Mouse (Mus musculus): ENCODE measurements around the gene Rnf44. TPM values are rescaled to one million over a fixed set of nuclear protein-coding genes. Genes with fewer than 3 reads are reported as not detected.

The Rnf44 gene
- total RNA-seq, 1 experiment = 60.3 TPM

- no peaks in the 10 kb centered on the region for H3K9me3 ChIP-seq (ENCODE audit: control insufficient read depth, insufficient read depth, low read depth, low read length)
- in situ Hi-C loops (cut with MboI; ENCODE audit: low sequenced_read_pairs in 2 of 2, unreplicated experiment in 2 of 2) = no loop called here
- H3K36me3 ChIP-seq (ENCODE audit: control insufficient read depth, insufficient read depth, low read length, poor library complexity, severe bottlenecking) = no peaks in the 10 kb centered on the region
- no peaks in the 10 kb centered on the region for H3K4me1 ChIP-seq (ENCODE audit: control insufficient read depth in 2 of 2, insufficient read depth in 2 of 2, low read length in 2 of 2, poor library complexity in 1 of 2)
- no peak overlapping the region for H3K9ac ChIP-seq (ENCODE audit: insufficient read depth, low read depth, low read length, poor library complexity, severe bottlenecking)
- H3K4me3 ChIP-seq (ENCODE audit: insufficient read depth in 1 of 2, low read depth in 1 of 2, low read length in 2 of 2, poor library complexity in 1 of 2, severe bottlenecking in 1 of 2) = no peak overlapping the region
- no peak for DNase-seq (ENCODE audit: low read depth, low spot score)
- no peak for TF ChIP-seq MAFK (IDR thresholded peaks at IDR 0.05; ENCODE audit: insufficient read depth, low read depth, low read length)
- no peak overlapping the region for H3K27ac ChIP-seq (ENCODE audit: insufficient read depth, low read depth, low read length, poor library complexity, severe bottlenecking)
Observed at GRCm38 (mm10) chr13:54726131-54726530, 32.4 kb upstream of the Rnf44 start.

GRCm38 (mm10) chr13:54723143-54723542 is 29.4 kb upstream of the Rnf44 start:
- DNase-seq (ENCODE audit: low read depth, low spot score) = no peak
- no peak for TF ChIP-seq HCFC1 (IDR thresholded peaks at IDR 0.05; ENCODE audit: borderline replicate concordance, insufficient read depth, low read length)
- TF ChIP-seq ZC3H11A (IDR thresholded peaks at IDR 0.05; ENCODE audit: borderline replicate concordance, low read depth, low read length) = no peak
- TF ChIP-seq MAFK (IDR thresholded peaks at IDR 0.05; ENCODE audit: insufficient read depth, low read depth, low read length) = no peak
- TF ChIP-seq CHD2 (IDR thresholded peaks at IDR 0.05; ENCODE audit: low read depth, low read length) = no peak
- TF ChIP-seq ZNF384 (IDR thresholded peaks at IDR 0.05; ENCODE audit: low read depth, low read length) = no peak
- H3K36me3 ChIP-seq (ENCODE audit: control insufficient read depth, insufficient read depth, low read length, poor library complexity, severe bottlenecking) = no peaks in the 10 kb centered on the region

GRCm38 (mm10) chr13:54716916-54717315 is 23.2 kb upstream of the Rnf44 start:
- Histone ChIP-seq H3K9me3 (ENCODE audit: control insufficient read depth, insufficient read depth, low read depth, low read length) (no peaks in the 10 kb centered on the region), H3K4me3 (ENCODE audit: insufficient read depth in 1 of 2, low read depth in 1 of 2, low read length in 2 of 2, poor library complexity in 1 of 2, severe bottlenecking in 1 of 2) (no peak overlapping the region), H3K9ac (ENCODE audit: insufficient read depth, low read depth, low read length, poor library complexity, severe bottlenecking) (no peak overlapping the region), H3K4me1 (ENCODE audit: control insufficient read depth in 2 of 2, insufficient read depth in 2 of 2, low read length in 2 of 2, poor library complexity in 1 of 2) (peaks cover 0 to 4% of the 10 kb centered on the region in 2 experiments; a peak in 1 of 4 replicates), H3K27ac (ENCODE audit: insufficient read depth, low read depth, low read length, poor library complexity, severe bottlenecking) (no peak overlapping the region), H3K36me3 (ENCODE audit: control insufficient read depth, insufficient read depth, low read length, poor library complexity, severe bottlenecking) (no peaks in the 10 kb centered on the region)
- peak; percentile 58 for DNase-seq (ENCODE audit: low read depth, low spot score)
- TF ChIP-seq ZC3H11A (IDR thresholded peaks at IDR 0.05; ENCODE audit: borderline replicate concordance, low read depth, low read length) (0 out of 2 replicates have a peak, but pooled peaks have one; percentile 24), HCFC1 (IDR thresholded peaks at IDR 0.05; ENCODE audit: borderline replicate concordance, insufficient read depth, low read length) (no peak)
- in situ Hi-C loops (cut with MboI; ENCODE audit: low sequenced_read_pairs in 2 of 2, unreplicated experiment in 2 of 2) = no loop called here

More at GRCm38 (mm10) chr13:54723143-54723542, 29.4 kb upstream of the Rnf44 start:
- no peaks in the 10 kb centered on the region for H3K4me1 ChIP-seq (ENCODE audit: control insufficient read depth in 2 of 2, insufficient read depth in 2 of 2, low read length in 2 of 2, poor library complexity in 1 of 2)
- no peaks in the 10 kb centered on the region for H3K9me3 ChIP-seq (ENCODE audit: control insufficient read depth, insufficient read depth, low read depth, low read length)
- no peak overlapping the region for H3K27ac ChIP-seq (ENCODE audit: insufficient read depth, low read depth, low read length, poor library complexity, severe bottlenecking)
- in situ Hi-C loops (cut with MboI; ENCODE audit: low sequenced_read_pairs in 2 of 2, unreplicated experiment in 2 of 2) = no loop called here
- H3K4me3 ChIP-seq (ENCODE audit: insufficient read depth in 1 of 2, low read depth in 1 of 2, low read length in 2 of 2, poor library complexity in 1 of 2, severe bottlenecking in 1 of 2) = no peak overlapping the region
- no peak overlapping the region for H3K9ac ChIP-seq (ENCODE audit: insufficient read depth, low read depth, low read length, poor library complexity, severe bottlenecking)

DNA sequence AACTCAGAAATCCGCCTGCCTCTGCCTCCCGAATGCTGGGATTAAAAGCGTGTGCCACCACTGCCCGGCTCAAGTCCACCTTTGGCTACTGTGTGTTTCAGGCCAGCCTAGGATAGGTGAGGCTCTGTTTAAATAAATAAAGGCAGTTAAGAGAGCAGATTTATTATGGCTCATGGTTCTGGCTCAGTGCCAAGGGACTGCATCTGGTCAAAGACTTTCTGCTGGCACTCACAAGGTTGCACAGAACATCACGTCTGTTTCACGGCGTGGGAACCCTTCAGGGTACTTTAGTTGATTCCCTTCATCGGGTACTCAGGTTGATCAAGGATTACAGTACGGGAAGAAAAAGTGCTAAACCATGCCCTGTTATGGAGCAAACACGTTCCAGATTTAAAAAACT is 21.3 kb upstream of the Rnf44 start:
- in situ Hi-C loops (cut with MboI; ENCODE audit: low sequenced_read_pairs in 2 of 2, unreplicated experiment in 2 of 2) = no loop called here
- DNase-seq (ENCODE audit: low read depth, low spot score) = no peak
- H3K4me3 ChIP-seq (ENCODE audit: insufficient read depth in 1 of 2, low read depth in 1 of 2, low read length in 2 of 2, poor library complexity in 1 of 2, severe bottlenecking in 1 of 2) = no peak overlapping the region
- no peaks in the 10 kb centered on the region for H3K36me3 ChIP-seq (ENCODE audit: control insufficient read depth, insufficient read depth, low read length, poor library complexity, severe bottlenecking)
- no peak overlapping the region for H3K9ac ChIP-seq (ENCODE audit: insufficient read depth, low read depth, low read length, poor library complexity, severe bottlenecking)
- H3K4me1 ChIP-seq (ENCODE audit: control insufficient read depth in 2 of 2, insufficient read depth in 2 of 2, low read length in 2 of 2, poor library complexity in 1 of 2) = peaks cover 0 to 4% of the 10 kb centered on the region in 2 experiments; a peak in 1 of 4 replicates
- H3K27ac ChIP-seq (ENCODE audit: insufficient read depth, low read depth, low read length, poor library complexity, severe bottlenecking) = no peak overlapping the region
- H3K9me3 ChIP-seq (ENCODE audit: control insufficient read depth, insufficient read depth, low read depth, low read length) = no peaks in the 10 kb centered on the region
- TF ChIP-seq CHD2 (IDR thresholded peaks at IDR 0.05; ENCODE audit: low read depth, low read length) (no peak), ZC3H11A (IDR thresholded peaks at IDR 0.05; ENCODE audit: borderline replicate concordance, low read depth, low read length) (no peak), ZNF384 (IDR thresholded peaks at IDR 0.05; ENCODE audit: low read depth, low read length) (no peak), MAFK (IDR thresholded peaks at IDR 0.05; ENCODE audit: insufficient read depth, low read depth, low read length) (no peak), HCFC1 (IDR thresholded peaks at IDR 0.05; ENCODE audit: borderline replicate concordance, insufficient read depth, low read length) (no peak)

DNA sequence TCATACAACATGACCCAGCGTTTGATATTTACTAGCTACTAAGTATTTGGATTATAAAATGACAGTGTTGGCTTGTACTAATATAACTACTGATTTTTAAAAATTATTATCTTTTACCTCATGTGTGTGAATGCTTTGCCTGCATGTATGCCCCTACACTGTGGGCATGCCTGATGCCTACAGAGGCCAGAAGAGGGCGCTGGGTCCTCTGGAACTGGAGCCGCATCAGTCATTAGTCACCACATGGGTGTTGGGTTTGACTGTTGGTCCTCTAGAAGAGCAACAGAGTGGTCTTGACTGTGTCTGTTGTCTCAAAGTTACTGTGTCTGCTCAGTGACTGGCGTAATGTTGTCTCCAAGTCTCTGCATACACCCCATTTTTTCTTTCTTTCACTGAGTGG is 20.7 kb upstream of the Rnf44 start:
- Histone ChIP-seq H3K4me1 (ENCODE audit: control insufficient read depth in 2 of 2, insufficient read depth in 2 of 2, low read length in 2 of 2, poor library complexity in 1 of 2) (peaks cover 0 to 4% of the 10 kb centered on the region in 2 experiments; a peak in 1 of 4 replicates), H3K9me3 (ENCODE audit: control insufficient read depth, insufficient read depth, low read depth, low read length) (no peaks in the 10 kb centered on the region), H3K9ac (ENCODE audit: insufficient read depth, low read depth, low read length, poor library complexity, severe bottlenecking) (no peak overlapping the region), H3K36me3 (ENCODE audit: control insufficient read depth, insufficient read depth, low read length, poor library complexity, severe bottlenecking) (no peaks in the 10 kb centered on the region), H3K4me3 (ENCODE audit: insufficient read depth in 1 of 2, low read depth in 1 of 2, low read length in 2 of 2, poor library complexity in 1 of 2, severe bottlenecking in 1 of 2) (no peak overlapping the region), H3K27ac (ENCODE audit: insufficient read depth, low read depth, low read length, poor library complexity, severe bottlenecking) (no peak overlapping the region)
- in situ Hi-C loops (cut with MboI; ENCODE audit: low sequenced_read_pairs in 2 of 2, unreplicated experiment in 2 of 2) = no loop called here
- TF ChIP-seq CHD2 (IDR thresholded peaks at IDR 0.05; ENCODE audit: low read depth, low read length) (no peak), ZC3H11A (IDR thresholded peaks at IDR 0.05; ENCODE audit: borderline replicate concordance, low read depth, low read length) (no peak), HCFC1 (IDR thresholded peaks at IDR 0.05; ENCODE audit: borderline replicate concordance, insufficient read depth, low read length) (no peak)
- no peak for DNase-seq (ENCODE audit: low read depth, low spot score)

Measured in ES-E14 (cell line).